Mouse (Mus musculus) mouse trophoblast stem cell (cell line): ENCODE results near the gene Rpa1.
"Not testable (repeated sequence)": the region's sequence is repeated elsewhere in the genome, so short reads cannot be mapped to it uniquely, and the experiment has no call there.

ENCODE experiments used
- in situ Hi-C, 2 experiments: fragments of 300-500 bp; cut with MseI, MboI; formaldehyde crosslinking; loops; 2 replicates in 1 of 2; 3 replicates in 1 of 2; pipeline ENCODE4 v1.15.1; 2025

Rpa1 gene

DNA sequence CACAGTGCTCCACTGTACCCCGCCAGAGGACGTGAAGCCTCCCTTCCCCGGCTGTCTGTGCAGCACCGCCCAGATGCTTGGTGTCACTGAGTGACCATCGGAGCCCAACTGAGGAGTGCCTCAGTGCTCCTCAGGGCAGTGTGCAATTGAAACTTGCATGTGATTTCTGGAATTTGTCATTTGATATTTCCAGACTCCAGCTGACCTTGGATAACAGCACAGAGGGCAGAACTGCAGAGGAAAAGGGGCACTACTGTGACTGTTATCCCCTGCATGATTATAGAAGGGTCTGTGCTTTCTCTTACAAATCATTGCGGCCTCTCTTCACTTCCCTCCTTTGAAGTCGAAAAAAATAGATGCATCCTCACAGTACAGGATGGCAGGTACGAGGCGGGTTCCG lies 60.2 kb downstream of the Rpa1 start:
- in situ Hi-C loops = no loop called here

GRCm38 (mm10) chr11:75286868-75287267 lies 61.3 kb downstream of the Rpa1 start:
- in situ Hi-C loops = no loop called here

GRCm38 (mm10) chr11:75285893-75286467 lies 62.1 kb downstream of the Rpa1 start:
- in situ Hi-C loops = no loop called here

DNA sequence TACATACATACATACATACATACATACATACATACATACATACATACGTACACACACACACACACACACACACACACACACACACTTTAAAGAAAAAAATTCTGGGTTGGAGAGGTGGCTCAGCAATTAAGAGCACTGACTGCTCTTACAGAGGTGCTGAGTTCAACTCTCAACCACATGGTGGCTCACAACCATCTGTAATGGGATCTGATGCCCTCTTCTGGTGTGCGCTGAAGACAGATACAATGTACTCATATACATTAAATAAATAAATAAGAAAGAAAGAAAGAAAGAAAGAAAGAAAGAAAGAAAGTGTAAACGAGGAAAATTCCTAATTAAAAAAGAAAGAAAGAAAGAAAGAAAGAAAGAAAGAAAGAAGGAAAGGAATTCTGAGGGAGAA lies 64.3 kb downstream of the Rpa1 start:
- in situ Hi-C loops = not testable (repeated sequence)

GRCm38 (mm10) chr11:75282496-75283120 lies 65.5 kb downstream of the Rpa1 start:
- in situ Hi-C loops = no loop called here

GRCm38 (mm10) chr11:75281380-75282256 lies 66.5 kb downstream of the Rpa1 start:
- in situ Hi-C loops = no loop called here

GRCm38 (mm10) chr11:75280435-75281001 lies 67.6 kb downstream of the Rpa1 start:
- in situ Hi-C loops = no loop called here

GRCm38 (mm10) chr11:75280066-75280410 lies 68.1 kb downstream of the Rpa1 start:
- in situ Hi-C loops = no loop called here

DNA sequence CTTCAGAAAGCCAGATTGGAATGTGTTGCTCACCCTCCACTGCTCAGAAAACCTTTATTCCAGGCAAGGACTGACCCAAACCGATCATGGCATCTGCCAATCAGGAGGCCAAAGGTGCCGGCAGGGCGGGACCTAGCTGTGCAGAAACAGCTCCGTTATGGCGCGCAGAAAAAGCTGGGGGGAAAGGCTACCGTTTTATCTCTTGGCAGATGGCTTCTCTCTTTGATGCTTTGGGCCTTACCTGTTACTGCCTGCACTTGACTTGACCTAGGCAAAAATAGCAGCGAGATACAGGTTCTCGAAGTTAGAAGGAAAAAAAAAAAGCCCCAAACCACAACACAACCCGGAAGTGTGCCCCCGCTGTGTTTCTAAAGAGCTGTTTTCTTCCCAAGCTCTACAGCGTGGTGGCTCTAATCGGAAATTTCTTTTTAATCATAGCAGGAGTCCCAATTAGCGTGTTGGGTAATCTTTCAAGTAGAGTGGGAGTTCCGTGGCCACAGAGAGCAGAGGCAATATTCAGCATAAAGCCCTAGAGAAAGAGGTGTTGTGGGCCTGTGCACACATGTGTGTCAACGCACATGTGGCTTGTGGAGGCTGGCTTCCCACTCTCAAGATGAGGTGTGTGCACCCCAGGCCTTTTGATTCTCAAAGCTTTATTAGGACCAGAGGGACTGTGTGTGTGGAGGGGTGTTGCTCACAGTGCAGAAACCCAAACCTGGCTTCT lies 68.6 kb downstream of the Rpa1 start:
- in situ Hi-C loops = no loop called here

- in situ Hi-C loops = no loop called here
Observed at GRCm38 (mm10) chr11:75279013-75279341, 69.1 kb downstream of the Rpa1 start.

DNA sequence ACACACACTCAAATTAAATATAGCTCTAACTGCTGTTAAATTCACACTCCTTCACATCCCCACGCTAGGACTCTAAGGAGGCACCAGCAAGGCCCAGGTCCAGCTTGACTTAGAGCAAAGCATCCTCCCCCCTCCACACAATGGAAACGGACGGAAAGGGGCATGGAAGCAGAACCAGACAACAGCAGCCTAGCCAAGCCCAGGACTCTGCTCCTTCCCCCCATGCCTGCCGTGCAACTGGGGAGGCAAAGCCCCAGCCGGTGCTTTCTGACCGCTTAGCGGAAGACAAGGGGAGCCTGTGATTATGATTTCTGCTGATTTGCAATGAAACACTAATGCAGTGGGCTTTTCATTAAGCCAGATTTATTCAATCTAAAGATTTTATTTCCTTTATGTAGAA lies 70.0 kb downstream of the Rpa1 start:
- in situ Hi-C loops = no loop called here

DNA sequence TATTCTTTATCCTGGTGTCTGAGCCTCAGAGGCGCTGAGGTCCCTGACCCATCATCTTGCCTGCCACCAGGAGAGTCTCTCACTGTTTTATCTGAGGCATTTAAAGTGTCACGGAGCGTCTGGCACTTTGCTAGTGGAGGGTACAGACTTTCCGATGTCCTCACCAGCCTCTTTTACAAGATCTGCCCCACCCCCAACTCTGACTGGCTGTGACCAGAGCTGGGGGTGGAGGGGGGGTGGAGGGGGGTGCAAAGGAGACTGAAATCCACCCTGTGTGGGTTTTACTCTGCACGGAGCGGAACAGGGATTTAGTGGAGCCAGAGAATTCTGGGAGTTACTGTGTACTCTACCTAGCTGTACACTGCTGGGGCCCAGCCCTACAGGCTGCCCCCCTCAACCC lies 73.1 kb downstream of the Rpa1 start:
- in situ Hi-C loops = no loop called here

DNA sequence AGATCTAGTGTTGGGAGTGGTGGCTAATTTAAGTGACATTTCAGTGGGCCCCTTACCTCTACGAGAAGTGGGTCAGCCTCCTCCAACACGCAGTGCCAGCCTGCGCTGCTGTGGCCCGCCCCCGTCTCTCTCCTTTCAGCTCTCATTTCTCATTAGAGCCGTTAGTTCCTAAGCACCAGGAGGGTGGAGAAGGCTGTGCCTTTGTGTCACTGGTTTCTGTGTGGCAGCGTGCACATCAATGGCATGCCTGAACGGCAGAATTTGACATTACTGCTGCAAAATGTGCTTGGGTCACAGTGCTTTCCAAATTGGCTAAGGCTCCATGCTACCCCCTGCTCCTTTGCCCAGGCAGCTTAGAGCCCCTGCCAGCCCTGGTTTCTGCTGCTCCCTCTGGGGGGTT lies 74.7 kb downstream of the Rpa1 start:
- in situ Hi-C loops = no loop called here

DNA sequence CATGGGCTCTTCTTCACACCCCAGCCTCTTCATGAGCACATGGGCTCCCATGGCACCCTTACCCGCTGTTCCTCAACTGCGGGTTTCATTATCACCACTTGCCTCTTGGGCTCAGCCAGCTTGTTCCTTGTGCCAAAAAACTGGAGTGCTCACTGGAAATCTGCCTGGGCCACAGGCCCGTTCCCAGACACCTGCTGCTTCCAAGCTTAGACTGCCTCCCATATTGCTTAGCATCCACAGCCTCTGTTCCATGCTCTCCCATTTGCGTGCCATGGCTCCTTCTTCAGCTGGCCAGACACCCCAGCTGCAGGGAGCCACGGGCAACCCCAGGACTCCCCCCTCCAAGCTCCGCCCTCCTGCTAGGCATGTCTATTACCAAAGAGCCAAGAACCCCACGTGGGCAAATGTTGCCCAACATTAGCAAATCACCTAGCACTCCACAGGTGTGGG lies 77.1 kb downstream of the Rpa1 start:
- in situ Hi-C loops = no loop called here

GRCm38 (mm10) chr11:75270276-75270984 lies 77.7 kb downstream of the Rpa1 start:
- in situ Hi-C loops = no loop called here

DNA sequence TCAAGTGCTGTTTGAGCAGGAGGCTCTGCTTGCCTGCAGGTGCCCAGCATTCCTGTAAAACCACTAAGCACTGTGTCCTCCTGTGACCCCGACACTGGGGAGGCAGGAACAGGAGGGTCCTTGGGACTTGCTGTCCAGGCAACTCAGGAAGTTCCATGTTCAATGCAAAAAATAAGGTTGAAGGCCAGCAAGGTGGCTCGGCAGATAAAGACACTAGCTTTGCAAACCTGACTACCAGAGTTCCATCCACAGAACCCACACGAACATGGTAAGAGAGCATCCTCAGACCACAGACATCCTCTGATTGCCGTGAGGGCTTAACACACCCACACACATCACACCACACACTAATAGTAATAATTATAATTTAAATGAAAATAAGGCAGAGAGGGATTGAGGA lies 78.9 kb downstream of the Rpa1 start:
- in situ Hi-C loops = no loop called here

DNA sequence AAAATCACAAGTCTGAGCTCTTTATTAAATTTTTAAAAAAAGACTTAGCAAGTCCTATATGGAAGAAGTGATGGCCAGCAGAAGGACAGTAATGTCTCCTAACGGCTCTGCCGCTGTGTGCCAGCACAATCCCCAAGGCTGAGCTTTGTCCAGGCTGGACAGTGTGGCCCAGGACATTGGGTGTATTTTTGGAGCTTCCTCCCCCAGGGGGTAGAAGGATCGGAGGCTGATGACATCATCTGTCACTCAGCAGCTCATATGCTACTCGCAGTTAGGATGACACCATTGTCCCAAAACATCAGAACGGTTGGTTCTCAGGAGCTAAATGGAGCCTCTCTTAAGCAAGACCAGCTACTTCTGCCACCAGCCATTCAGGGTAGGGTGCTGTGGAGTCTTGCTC lies 79.6 kb downstream of the Rpa1 start:
- in situ Hi-C loops = no loop called here

GRCm38 (mm10) chr11:75267826-75268281 lies 80.3 kb downstream of the Rpa1 start:
- in situ Hi-C loops = no loop called here

DNA sequence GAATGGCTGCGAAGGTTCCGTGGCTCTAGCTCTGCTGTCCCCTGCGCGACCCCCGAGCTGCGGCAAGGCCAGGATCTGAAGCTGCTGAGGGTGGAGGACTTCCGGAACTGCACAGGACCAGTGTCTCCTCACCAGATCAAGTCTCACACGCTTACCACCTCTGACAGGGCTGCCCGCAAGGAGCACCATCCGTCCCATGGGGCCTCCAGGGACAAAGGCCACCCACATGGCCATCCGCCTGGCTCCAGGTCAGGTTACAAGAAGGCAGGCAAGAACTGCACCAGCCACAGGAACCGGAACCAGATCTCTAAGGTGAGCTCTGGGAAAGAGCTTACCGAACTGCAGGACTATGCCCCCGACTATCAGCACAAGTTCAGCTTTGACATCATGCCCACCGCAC lies 82.6 kb downstream of the Rpa1 start:
- in situ Hi-C loops = no loop called here

DNA sequence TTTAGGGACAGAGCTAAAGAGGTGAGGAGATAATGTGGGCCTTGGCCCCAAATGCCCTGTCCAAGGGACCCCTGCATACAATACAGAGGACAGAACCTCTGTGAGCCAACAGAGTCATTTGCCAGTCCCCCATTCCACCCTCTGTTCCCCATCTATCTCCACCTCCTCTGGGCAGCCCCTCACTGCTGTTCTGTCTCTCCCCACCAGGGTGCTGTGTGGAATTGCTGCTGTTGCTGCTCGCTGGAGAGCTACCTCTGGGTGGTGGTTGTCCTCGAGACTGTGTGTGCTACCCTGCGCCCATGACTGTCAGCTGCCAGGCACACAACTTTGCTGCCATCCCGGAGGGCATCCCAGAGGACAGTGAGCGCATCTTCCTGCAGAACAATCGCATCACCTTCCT lies 83.6 kb downstream of the Rpa1 start:
- in situ Hi-C loops = no loop called here

- in situ Hi-C loops = no loop called here
Observed at GRCm38 (mm10) chr11:75263964-75264312, 84.2 kb downstream of the Rpa1 start.
